Mouse (Mus musculus) liver, postnatal 0 days (tissue): ENCODE data around the gene Dysf. TPM values are rescaled to one million over a fixed set of nuclear protein-coding genes. Genes with fewer than 3 reads are reported as not detected.

Experiments used
- ATAC-seq: fragments of 200-750 bp; cut with Nextera tagmentation; 2 replicates; pipeline ENCODE4 v1.8.0; 2017; ENCODE audit warnings: mild to moderate bottlenecking, moderate library complexity
- DNase-seq: peaks from one replicate; pipeline ENCODE4 v3.0.0-alpha.2; 2016
- H3K27ac ChIP-seq: fragments of 300-500 bp; sonication (generic); 2 replicates; pipeline ENCODE4 v1.5.1; 2014; ENCODE audit warnings: antibody characterized with exemption, moderate library complexity, mild to moderate bottlenecking, low read depth
- H3K27me3 ChIP-seq: fragments of 300-500 bp; sonication (generic); 2 replicates; pipeline ENCODE4 v1.6.1; 2014; ENCODE audit warnings: low read length, control low read depth, mixed read lengths; ENCODE audit not compliant: insufficient read depth
- H3K36me3 ChIP-seq: fragments of 300-500 bp; sonication (generic); replicated peaks from 2 replicates; pipeline ENCODE4 v1.6.1; 2014; ENCODE audit warnings: mild to moderate bottlenecking, control low read depth, low read length, moderate library complexity, mixed read lengths; ENCODE audit not compliant: insufficient read depth
- H3K4me1 ChIP-seq: fragments of 300-500 bp; sonication (generic); 2 replicates; pipeline ENCODE4 v1.6.1; 2014; ENCODE audit warnings: antibody characterized with exemption, mild to moderate bottlenecking, control low read depth; ENCODE audit not compliant: insufficient read depth
- H3K4me2 ChIP-seq: fragments of 300-500 bp; sonication (generic); 2 replicates; pipeline ENCODE4 v1.6.1; 2014; ENCODE audit warnings: low read depth, mild to moderate bottlenecking, low read length, moderate library complexity, mixed read lengths
- H3K4me3 ChIP-seq: fragments of 300-500 bp; sonication (generic); 2 replicates; pipeline ENCODE4 v1.5.1; 2014; ENCODE audit warnings: low read depth, low read length
- H3K9ac ChIP-seq: fragments of 300-500 bp; sonication (generic); replicated peaks from 2 replicates; pipeline ENCODE4 v1.6.1; 2014; ENCODE audit warnings: mild to moderate bottlenecking, moderate library complexity
- H3K9me3 ChIP-seq: fragments of 300-500 bp; sonication (generic); 2 replicates; pipeline ENCODE4 v1.6.1; 2016; ENCODE audit warnings: mild to moderate bottlenecking, control low read depth, low read length, mixed read lengths
- CTCF ChIP-seq: sonication (generic); IDR thresholded peaks from 2 replicates; pipeline ENCODE4 v1.5.1; 2016; ENCODE audit warnings: antibody characterized with exemption, low read depth
- EP300 ChIP-seq: IDR thresholded peaks from 2 replicates; pipeline ENCODE4 v1.6.1; 2016; ENCODE audit warnings: antibody characterized with exemption, low read depth, mild to moderate bottlenecking
- WGBS: fragments of 180-500 bp; shearing (Covaris S2); extraction: QIAGEN DNeasy Blood & Tissue Kit; methylation state at CpG from one replicate; pipeline ENCODE4 v1.1.7; 2014; ENCODE audit not compliant: insufficient replicate concordance; 5-methylcytosine and 5-hydroxymethylcytosine counted together
- polyA plus RNA-seq: library from polyadenylated mRNA; unstranded; fragments of >200 nt; fragmentation: Nextera tagmentation; extraction: Ambion mirVana; gene quantifications from 2 replicates; pipeline ENCODE4 v1.2.1, GENCODE M21; 2015

The Dysf gene
- polyA plus RNA-seq, 1 experiment from 2014 or later: 2.7 TPM

DNA sequence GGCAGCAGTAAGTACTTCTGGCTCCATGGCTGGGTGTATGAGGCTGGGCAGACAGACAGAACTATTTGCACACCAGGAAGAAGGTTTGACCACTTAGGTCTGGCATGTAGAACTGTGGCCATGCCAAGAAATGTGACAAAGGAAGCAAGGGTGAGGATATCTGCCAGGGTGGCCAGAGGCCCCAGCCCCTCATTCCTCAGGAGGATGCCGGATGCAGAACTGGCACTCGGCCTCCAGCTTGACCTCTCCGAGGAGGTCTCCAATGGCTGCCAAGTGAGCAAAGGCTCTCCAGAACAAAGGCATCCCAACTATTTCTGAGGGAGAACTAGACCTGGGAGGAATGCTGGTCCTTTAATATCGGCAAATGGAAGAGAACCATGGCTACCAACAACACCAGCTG lies 173.1 kb downstream of the Dysf start:
- H3K4me1 ChIP-seq: no peaks in the 10 kb centered on the region
- DNase-seq (no peak), ATAC-seq (no peak)
- H3K27ac ChIP-seq: no peak overlapping the region
- H3K4me3 ChIP-seq: no peak overlapping the region
- no peak overlapping the region for H3K9ac ChIP-seq
- H3K4me2 ChIP-seq: no peak overlapping the region
- no peak for TF ChIP-seq CTCF
- no peak for TF ChIP-seq EP300
- peaks cover 2% of the 10 kb centered on the region; the same call in 1 of the 2 replicates for H3K9me3 ChIP-seq
- 78% methylated on average over 4 of the region's 4 CpGs for WGBS
- H3K27me3 ChIP-seq: no peaks in the 10 kb centered on the region
- H3K36me3 ChIP-seq: no peaks in the 10 kb centered on the region

DNA sequence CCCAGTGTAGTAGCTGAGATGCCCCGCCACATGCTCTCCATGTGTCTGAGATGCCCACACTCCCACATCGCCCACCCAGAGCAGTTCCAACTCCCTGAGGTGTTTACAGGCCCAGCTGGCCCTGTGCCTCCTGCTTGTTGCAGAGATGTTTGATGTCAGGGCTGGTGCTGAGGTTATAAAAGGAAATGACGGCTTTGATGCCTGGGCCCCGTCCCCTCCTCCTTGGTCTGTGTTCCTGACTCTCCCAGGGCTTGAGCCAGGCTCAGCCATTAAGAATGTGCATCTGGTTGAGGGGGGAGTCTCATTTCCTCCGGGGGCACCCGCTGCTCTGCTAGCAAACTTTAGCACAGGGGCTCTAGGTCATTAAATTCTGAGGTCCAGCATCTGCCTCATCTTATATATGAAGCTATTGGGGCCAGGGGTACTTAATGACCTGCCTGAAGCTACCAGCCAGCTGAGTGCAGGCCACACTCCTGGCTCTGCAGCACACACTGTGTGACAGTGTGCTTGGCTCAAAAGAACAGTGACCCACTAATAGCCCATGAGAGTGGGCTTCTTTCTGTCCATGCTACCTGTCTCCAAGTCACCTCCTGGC lies 183.4 kb downstream of the Dysf start:
- no peak for TF ChIP-seq CTCF
- no peak for TF ChIP-seq EP300
- no peak overlapping the region for H3K27ac ChIP-seq
- H3K27me3 ChIP-seq: no peaks in the 10 kb centered on the region
- no peaks in the 10 kb centered on the region for H3K36me3 ChIP-seq
- no peaks in the 10 kb centered on the region for H3K4me1 ChIP-seq
- H3K4me3 ChIP-seq: no peak overlapping the region
- no peak for ATAC-seq
- no peak overlapping the region for H3K9ac ChIP-seq
- 57% methylated on average over 6 of the region's 6 CpGs for WGBS
- H3K9me3 ChIP-seq: no peaks in the 10 kb centered on the region
- DNase-seq: no peak
- H3K4me2 ChIP-seq: no peak overlapping the region

DNA sequence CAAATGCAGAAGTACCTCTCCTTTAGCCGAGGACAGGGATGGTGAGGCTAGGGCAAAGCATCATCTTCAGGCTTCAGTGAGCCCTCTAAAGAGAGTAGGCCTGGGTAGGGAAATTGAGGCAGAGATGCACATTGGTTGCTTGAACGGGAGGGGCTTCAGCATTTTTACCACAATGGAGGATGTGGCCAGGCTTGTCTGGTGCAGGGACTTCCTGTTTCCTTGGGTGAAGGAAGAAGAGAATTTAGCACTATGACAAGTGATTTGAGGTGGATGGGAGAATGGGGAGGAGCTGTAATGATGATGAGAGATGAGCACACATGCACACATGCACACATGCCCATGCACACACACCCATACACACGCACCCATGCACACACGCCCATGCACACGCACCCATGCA lies 188.1 kb downstream of the Dysf start:
- 77% methylated on average over 5 of the region's 5 CpGs for WGBS
- no peak for ATAC-seq
- H3K9ac ChIP-seq: no peak overlapping the region
- no peak overlapping the region for H3K27ac ChIP-seq
- no peaks in the 10 kb centered on the region for H3K4me1 ChIP-seq
- no peak overlapping the region for H3K4me2 ChIP-seq
- no peak overlapping the region for H3K4me3 ChIP-seq
- no peak for DNase-seq
- no peaks in the 10 kb centered on the region; the same call in 1 of the 2 replicates for H3K36me3 ChIP-seq
- no peak for TF ChIP-seq CTCF
- TF ChIP-seq EP300: no peak
- no peaks in the 10 kb centered on the region for H3K9me3 ChIP-seq
- no peaks in the 10 kb centered on the region for H3K27me3 ChIP-seq

DNA sequence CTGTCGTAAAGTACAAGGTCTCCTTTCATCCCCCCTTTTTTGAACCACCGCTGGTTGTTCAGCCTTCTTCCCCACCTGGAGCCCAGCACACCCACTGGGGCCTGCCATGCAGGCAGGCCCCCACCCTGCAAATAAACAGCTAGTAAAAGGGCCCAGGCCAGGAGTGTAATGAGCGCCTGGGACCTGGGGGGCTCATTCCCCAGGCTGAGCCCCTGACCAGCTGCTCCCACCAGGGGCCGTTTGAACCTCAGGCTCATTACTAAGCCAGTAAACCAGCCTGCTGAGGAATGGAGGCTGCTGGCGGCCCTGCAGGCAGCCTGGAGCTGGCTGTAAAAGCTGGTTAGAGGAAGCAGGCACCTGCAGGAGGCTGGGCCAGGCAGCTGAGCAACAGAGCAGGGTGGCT lies 189.4 kb downstream of the Dysf start:
- H3K27ac ChIP-seq: no peak overlapping the region
- TF ChIP-seq EP300 (no peak), CTCF (no peak)
- H3K4me2 ChIP-seq: no peak overlapping the region
- H3K9me3 ChIP-seq: no peaks in the 10 kb centered on the region
- ATAC-seq (no peak), DNase-seq (no peak)
- 55% methylated on average over 5 of the region's 5 CpGs for WGBS
- no peaks in the 10 kb centered on the region for H3K27me3 ChIP-seq
- H3K4me1 ChIP-seq: no peaks in the 10 kb centered on the region
- H3K9ac ChIP-seq: no peak overlapping the region
- H3K4me3 ChIP-seq: no peak overlapping the region
- H3K36me3 ChIP-seq: no peaks in the 10 kb centered on the region; the same call in 1 of the 2 replicates

DNA sequence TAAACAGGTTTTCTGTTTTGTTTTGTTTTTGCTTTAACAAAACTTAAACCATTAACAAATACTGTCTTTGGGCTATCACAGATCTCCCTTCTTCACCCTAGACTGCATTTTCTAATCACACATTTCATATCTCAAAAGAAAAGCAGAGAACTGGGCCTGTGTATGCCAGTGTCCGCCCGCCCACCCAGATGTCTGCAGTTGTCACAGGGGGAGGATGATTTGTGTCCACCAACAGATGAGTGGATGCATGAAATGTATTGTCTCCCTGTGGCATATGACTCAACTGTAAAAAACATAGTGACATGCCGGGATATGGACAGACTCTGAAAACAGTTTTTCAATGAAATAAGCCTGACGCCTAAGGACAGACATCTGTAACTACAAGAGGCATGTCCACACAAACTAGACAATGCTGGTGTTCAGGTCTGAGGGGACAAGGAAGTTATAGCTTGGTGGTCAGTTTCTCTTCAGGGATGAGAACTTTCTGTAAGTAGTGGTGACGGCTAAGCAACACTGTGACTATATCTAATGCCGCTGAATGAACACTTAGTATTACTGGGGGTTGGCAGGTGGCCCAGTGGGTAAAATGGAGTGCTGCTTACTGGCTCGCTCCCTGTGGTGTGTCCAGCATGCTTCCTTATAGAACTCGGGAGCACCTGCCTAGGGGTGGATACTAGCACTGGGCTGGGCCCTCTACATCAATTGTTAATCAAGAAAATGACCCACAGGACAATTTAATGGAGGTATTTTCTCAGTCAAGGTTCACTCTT lies 193.5 kb downstream of the Dysf start:
- 79% methylated on average over 8 of the region's 8 CpGs for WGBS
- TF ChIP-seq CTCF (no peak), EP300 (no peak)
- ATAC-seq (no peak), DNase-seq (no peak)
- Histone ChIP-seq H3K27me3 (no peaks in the 10 kb centered on the region), H3K4me2 (no peak overlapping the region), H3K36me3 (no peaks in the 10 kb centered on the region; the same call in 1 of the 2 replicates), H3K4me3 (no peak overlapping the region), H3K27ac (no peak overlapping the region), H3K9me3 (no peaks in the 10 kb centered on the region), H3K9ac (no peak overlapping the region), H3K4me1 (no peaks in the 10 kb centered on the region)

DNA sequence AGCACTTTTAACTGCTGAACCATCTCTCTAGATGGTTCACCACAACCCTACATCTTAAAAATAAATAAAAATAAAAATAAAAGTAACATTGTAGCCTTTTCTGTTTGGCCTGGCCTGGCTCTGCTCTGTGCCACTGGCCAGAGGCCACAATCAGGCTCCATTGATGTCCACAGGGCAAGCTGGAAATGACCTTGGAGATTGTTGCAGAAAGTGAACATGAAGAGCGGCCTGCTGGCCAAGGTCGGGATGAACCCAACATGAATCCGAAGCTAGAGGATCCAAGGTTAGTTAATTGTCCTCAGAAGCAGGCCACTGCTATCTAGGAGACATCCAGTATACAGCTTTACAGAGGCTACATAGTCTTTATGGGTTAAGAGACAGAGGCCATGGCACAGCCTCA lies 197.2 kb downstream of the Dysf start:
- no peak overlapping the region for H3K4me2 ChIP-seq
- no peaks in the 10 kb centered on the region for H3K27me3 ChIP-seq
- TF ChIP-seq EP300: no peak
- no peak for TF ChIP-seq CTCF
- DNase-seq: no peak
- 87% methylated on average over 3 of the region's 3 CpGs for WGBS
- no peaks in the 10 kb centered on the region for H3K9me3 ChIP-seq
- no peaks in the 10 kb centered on the region for H3K4me1 ChIP-seq
- H3K4me3 ChIP-seq: no peak overlapping the region
- no peak for ATAC-seq
- H3K27ac ChIP-seq: no peak overlapping the region
- H3K36me3 ChIP-seq: no peaks in the 10 kb centered on the region
- no peak overlapping the region for H3K9ac ChIP-seq
